Mouse (Mus musculus) embryonic fibroblast, embryonic 13.5 days (primary cell): ENCODE measurements around the gene Spata16. TPM values are rescaled to one million over a fixed set of nuclear protein-coding genes. Genes with fewer than 3 reads are reported as not detected.

Source experiments
- H3K27ac ChIP-seq: 2 replicates; pipeline ENCODE4 v1.5.1; 2012; ENCODE audit warnings: low read length, control low read depth, inconsistent platforms; ENCODE audit not compliant: insufficient read depth
- H3K4me1 ChIP-seq: 2 replicates; pipeline ENCODE4 v1.6.1; 2011; ENCODE audit warnings: low read length; ENCODE audit not compliant: control insufficient read depth, insufficient read depth
- H3K4me3 ChIP-seq: 2 replicates; pipeline ENCODE4 v1.5.1; 2011; ENCODE audit warnings: mild to moderate bottlenecking, control low read depth, low read length; ENCODE audit not compliant: insufficient read depth
- CTCF ChIP-seq: IDR thresholded peaks from 2 replicates; pipeline ENCODE4 v1.5.1; 2011; ENCODE audit warnings: mild to moderate bottlenecking, control low read depth, low read length, moderate library complexity, borderline replicate concordance; ENCODE audit not compliant: insufficient read depth
- POLR2A ChIP-seq: IDR thresholded peaks from 2 replicates; pipeline ENCODE4 v1.6.1; 2011; ENCODE audit warnings: low read depth, mild to moderate bottlenecking, control low read depth, low read length, moderate library complexity
- polyA plus RNA-seq: library from polyadenylated mRNA; stranded (reverse); fragments of >200 nt; gene quantifications from 2 replicates; pipeline ENCODE4 v1.2.4, GENCODE M21; 2011; ENCODE audit warnings: low read depth; ENCODE audit not compliant: missing spikeins, insufficient read length

Gene Spata16
- polyA plus RNA-seq, 1 experiment: not detected

- Histone ChIP-seq H3K4me1 (no peaks in the 10 kb centered on the region), H3K27ac (no peak overlapping the region), H3K4me3 (no peak overlapping the region)
- TF ChIP-seq POLR2A (no peak), CTCF (no peak)
These were observed 392.8 kb downstream of the Spata16 start for GRCm38 (mm10) chr3:27030067-27030857.
